Mouse (Mus musculus) hindbrain, embryonic 16.5 days (tissue): ENCODE measurements at regions not wholly inside any gene's neighbourhood (a gene's known extent, or its start where the extent isn't known, plus 50 kb on each side); places are given as distances from the start of the nearest gene placed in this dataset.

Source experiments
- ATAC-seq: fragments of 200-750 bp; cut with Nextera tagmentation; 2 replicates; pipeline ENCODE4 v1.8.0; 2017; ENCODE audit warnings: moderate TSS enrichment, moderate library complexity
- H3K27ac ChIP-seq: fragments of 300-500 bp; sonication (generic); 2 replicates; pipeline ENCODE4 v1.5.1; 2014; ENCODE audit warnings: low read depth, mild to moderate bottlenecking, control low read depth, low read length, moderate library complexity
- H3K27me3 ChIP-seq: fragments of 300-500 bp; sonication (generic); replicated peaks from 2 replicates; pipeline ENCODE4 v1.6.1; 2014; ENCODE audit warnings: low read length; ENCODE audit not compliant: control insufficient read depth, insufficient read depth
- H3K36me3 ChIP-seq: fragments of 300-500 bp; sonication (generic); 2 replicates; pipeline ENCODE4 v1.6.1; 2014; ENCODE audit warnings: mild to moderate bottlenecking, low read length, moderate library complexity, mixed read lengths; ENCODE audit not compliant: control insufficient read depth, insufficient read depth
- H3K4me1 ChIP-seq: fragments of 300-500 bp; sonication (generic); 2 replicates; pipeline ENCODE4 v1.6.1; 2014; ENCODE audit warnings: low read depth, low read length; ENCODE audit not compliant: control insufficient read depth, insufficient read depth
- H3K4me2 ChIP-seq: fragments of 300-500 bp; sonication (generic); 2 replicates; pipeline ENCODE4 v1.6.1; 2014; ENCODE audit warnings: mild to moderate bottlenecking, low read length, control low read depth, moderate library complexity
- H3K4me3 ChIP-seq: fragments of 300-500 bp; sonication (generic); 2 replicates; pipeline ENCODE4 v1.5.1; 2014; ENCODE audit warnings: mild to moderate bottlenecking, low read length, control low read depth, moderate library complexity
- H3K9ac ChIP-seq: fragments of 300-500 bp; sonication (generic); 2 replicates; pipeline ENCODE4 v1.6.1; 2014; ENCODE audit warnings: low read depth, mild to moderate bottlenecking, control low read depth, low read length, moderate library complexity
- H3K9me3 ChIP-seq: fragments of 300-500 bp; sonication (generic); 2 replicates; pipeline ENCODE4 v1.6.1; 2014; ENCODE audit warnings: mild to moderate bottlenecking, low read length, moderate library complexity; ENCODE audit not compliant: control insufficient read depth
- WGBS: fragments of 180-500 bp; shearing (Covaris S2); extraction: QIAGEN DNeasy Blood & Tissue Kit; methylation state at CpG from one replicate; pipeline ENCODE4 v1.1.7; 2014; 5-methylcytosine and 5-hydroxymethylcytosine counted together

GRCm38 (mm10) chr2:72677731-72678130, 201.8 kb downstream of the Cdca7 start:
- ATAC-seq, result no peak
- no peaks in the 10 kb centered on the region for H3K4me1 ChIP-seq
- no peak overlapping the region for H3K4me2 ChIP-seq
- no peaks in the 10 kb centered on the region for H3K36me3 ChIP-seq
- WGBS, result 88% methylated on average over 8 of the region's 8 CpGs
- H3K27me3 ChIP-seq, result no peaks in the 10 kb centered on the region
- no peak overlapping the region for H3K27ac ChIP-seq
- H3K9ac ChIP-seq, result no peak overlapping the region
- H3K4me3 ChIP-seq, result no peak overlapping the region
- no peaks in the 10 kb centered on the region for H3K9me3 ChIP-seq

- Histone ChIP-seq H3K9me3 (peaks cover 9% of the 10 kb centered on the region), H3K36me3 (no peaks in the 10 kb centered on the region), H3K27me3 (no peaks in the 10 kb centered on the region), H3K9ac (no peak overlapping the region), H3K4me2 (no peak overlapping the region), H3K4me1 (no peaks in the 10 kb centered on the region), H3K4me3 (no peak overlapping the region), H3K27ac (no peak overlapping the region)
- ATAC-seq, result no peak
- WGBS, result 81% methylated on average over 4 of the region's 4 CpGs
These were observed 212.1 kb downstream of the Cdca7 start for GRCm38 (mm10) chr2:72688031-72688430.

GRCm38 (mm10) chr2:72701081-72701480, 225.1 kb downstream of the Cdca7 start:
- Histone ChIP-seq H3K4me2 (no peak overlapping the region), H3K9me3 (no peaks in the 10 kb centered on the region; the same call in 1 of the 2 replicates), H3K4me1 (no peaks in the 10 kb centered on the region), H3K36me3 (no peaks in the 10 kb centered on the region), H3K27ac (no peak overlapping the region), H3K4me3 (no peak overlapping the region), H3K27me3 (no peaks in the 10 kb centered on the region; the same call in 1 of the 2 replicates), H3K9ac (no peak overlapping the region)
- 67% methylated on average over 1 of the region's 1 CpGs for WGBS
- ATAC-seq, result no peak

- Histone ChIP-seq H3K9me3 (no peaks in the 10 kb centered on the region; the same call in 1 of the 2 replicates), H3K4me3 (no peak overlapping the region), H3K36me3 (no peaks in the 10 kb centered on the region), H3K9ac (no peak overlapping the region), H3K4me2 (no peak overlapping the region), H3K27ac (no peak overlapping the region), H3K27me3 (peaks cover 3% of the 10 kb centered on the region; the same call in 1 of the 2 replicates), H3K4me1 (no peaks in the 10 kb centered on the region)
- 85% methylated on average over 11 of the region's 11 CpGs for WGBS
- ATAC-seq, result no peak
These were observed 227.3 kb downstream of the Cdca7 start for GRCm38 (mm10) chr2:72703238-72703637.

GRCm38 (mm10) chr2:72707676-72708659, 232.0 kb downstream of the Cdca7 start:
- no peak overlapping the region for H3K27ac ChIP-seq
- no peaks in the 10 kb centered on the region for H3K36me3 ChIP-seq
- no peak for ATAC-seq
- no peak overlapping the region for H3K4me3 ChIP-seq
- no peaks in the 10 kb centered on the region for H3K9me3 ChIP-seq
- no peak overlapping the region for H3K4me2 ChIP-seq
- no peaks in the 10 kb centered on the region for H3K4me1 ChIP-seq
- 38% methylated on average over 13 of the region's 13 CpGs for WGBS
- H3K9ac ChIP-seq, result no peak overlapping the region
- peaks cover 3% of the 10 kb centered on the region; the same call in 1 of the 2 replicates for H3K27me3 ChIP-seq

GRCm38 (mm10) chr2:72716931-72717330, 241.0 kb downstream of the Cdca7 start:
- H3K9me3 ChIP-seq, result no peaks in the 10 kb centered on the region
- no peaks in the 10 kb centered on the region for H3K27me3 ChIP-seq

GRCm38 (mm10) chr2:72728699-72729098, 251.5 kb downstream of the Sp3 start:
- no peaks in the 10 kb centered on the region for H3K4me1 ChIP-seq
- no peak overlapping the region for H3K27ac ChIP-seq
- no peak for ATAC-seq
- H3K4me2 ChIP-seq, result no peak overlapping the region
- WGBS, result 48% methylated on average over 3 of the region's 3 CpGs
- H3K27me3 ChIP-seq, result no peaks in the 10 kb centered on the region
- H3K9ac ChIP-seq, result no peak overlapping the region
- H3K9me3 ChIP-seq, result no peaks in the 10 kb centered on the region
- no peaks in the 10 kb centered on the region for H3K36me3 ChIP-seq
- no peak overlapping the region for H3K4me3 ChIP-seq

More at GRCm38 (mm10) chr2:72716931-72717330, 241.0 kb downstream of the Cdca7 start:
- ATAC-seq, result no peak
- Histone ChIP-seq H3K4me3 (no peak overlapping the region), H3K27ac (no peak overlapping the region), H3K9ac (no peak overlapping the region), H3K36me3 (no peaks in the 10 kb centered on the region), H3K4me2 (no peak overlapping the region), H3K4me1 (no peaks in the 10 kb centered on the region)
- 74% methylated on average over 4 of the region's 4 CpGs for WGBS

- Histone ChIP-seq H3K4me1 (no peaks in the 10 kb centered on the region), H3K9me3 (no peaks in the 10 kb centered on the region), H3K9ac (no peak overlapping the region), H3K4me2 (no peak overlapping the region), H3K4me3 (no peak overlapping the region), H3K27ac (no peak overlapping the region), H3K36me3 (no peaks in the 10 kb centered on the region), H3K27me3 (no peaks in the 10 kb centered on the region)
- ATAC-seq, result no peak
- WGBS, result 49% methylated on average over 3 of the region's 3 CpGs
These were observed 246.9 kb downstream of the Sp3 start for GRCm38 (mm10) chr2:72733371-72733770.

GRCm38 (mm10) chr2:72735035-72735434, 245.2 kb downstream of the Sp3 start:
- WGBS, result 91% methylated on average over 9 of the region's 9 CpGs
- Histone ChIP-seq H3K36me3 (no peaks in the 10 kb centered on the region), H3K4me2 (no peak overlapping the region), H3K4me1 (no peaks in the 10 kb centered on the region), H3K9ac (no peak overlapping the region), H3K27ac (no peak overlapping the region), H3K27me3 (no peaks in the 10 kb centered on the region; the same call in 1 of the 2 replicates), H3K4me3 (no peak overlapping the region), H3K9me3 (no peaks in the 10 kb centered on the region)
- ATAC-seq, result no peak
